Mouse (Mus musculus) stomach, postnatal 0 days (tissue): ENCODE results near the gene Grin2d.

Experiments used
- CTCF ChIP-seq: IDR thresholded peaks from 2 replicates; pipeline ENCODE4 v1.5.1; 2016; ENCODE audit warnings: antibody characterized with exemption, low read depth, mild to moderate bottlenecking, moderate library complexity
- EP300 ChIP-seq: optimal IDR thresholded peaks from 2 replicates; pipeline ENCODE3; 2016; ENCODE audit warnings: antibody characterized with exemption

DNA sequence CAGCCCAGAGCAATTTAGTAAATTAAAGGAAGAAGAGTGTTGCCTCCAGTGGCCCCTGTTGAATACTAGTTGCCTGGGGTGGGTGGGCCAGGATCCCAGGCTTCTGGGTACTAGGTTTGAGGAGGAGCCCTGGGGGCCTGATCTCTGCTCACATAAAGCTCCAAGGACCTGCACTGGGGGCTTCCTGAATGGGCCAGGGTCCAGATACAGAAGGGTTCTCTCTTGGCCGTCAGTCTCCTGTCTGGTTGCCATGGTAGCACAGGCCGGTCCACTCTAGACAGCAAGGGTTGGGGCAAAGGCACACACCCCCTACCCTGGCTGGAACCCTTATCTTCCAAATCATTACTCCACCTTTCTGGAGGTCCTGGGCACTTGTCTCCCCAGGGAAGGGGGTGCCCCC lies 10.3 kb downstream of the Grin2d start:
- TF ChIP-seq EP300: no peak
- no peak for TF ChIP-seq CTCF
